Mouse (Mus musculus): ENCODE results near the gene Ptpn14.

DNA sequence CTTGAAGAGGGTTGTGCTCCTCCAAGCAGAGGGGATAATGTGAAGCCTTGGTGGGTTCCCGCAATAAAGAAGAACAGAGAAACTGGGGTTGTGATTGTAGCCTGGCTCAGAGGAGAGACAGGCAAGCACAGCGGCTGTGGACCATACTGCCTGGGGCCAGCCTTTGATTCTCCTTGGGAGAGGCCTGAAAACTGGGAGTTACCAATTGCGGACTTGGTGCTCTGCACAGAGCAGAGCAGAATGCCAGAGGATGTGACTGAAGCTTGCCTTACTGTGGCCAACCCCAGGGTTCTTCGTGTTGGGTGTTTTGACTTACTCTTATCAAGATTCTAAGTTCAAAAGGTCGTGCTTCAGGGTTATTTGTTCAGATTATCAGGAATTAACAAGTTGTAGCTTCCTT lies 92.0 kb downstream of the Ptpn14 start:
- TF ChIP-seq CTCF (IDR thresholded peaks at IDR 0.05; ENCODE audit: low read depth), result no peak
- no peak for TF ChIP-seq EP300 (IDR thresholded peaks at IDR 0.05; ENCODE audit: low read depth)
